Mouse (Mus musculus) embryonic facial prominence, embryonic 13.5 days (tissue): ENCODE results near the gene Ndufb6. TPM values are rescaled to one million over a fixed set of nuclear protein-coding genes. Genes with fewer than 3 reads are reported as not detected.
A peak's percentile ranks its signal among the peaks of the same experiment; 100 is the strongest.
"Not testable (repeated sequence)": the region's sequence is repeated elsewhere in the genome, so short reads cannot be mapped to it uniquely, and the experiment has no call there.

Experiments
- ATAC-seq: fragments of 200-750 bp; cut with Nextera tagmentation; 2 replicates; pipeline ENCODE4 v1.8.0; 2017; ENCODE audit warnings: low read depth; ENCODE audit not compliant: insufficient number of reproducible peaks, insufficient read depth, low FRiP score, low TSS enrichment
- H3K27ac ChIP-seq: fragments of 300-500 bp; sonication (generic); 2 replicates; pipeline ENCODE4 v1.5.1; 2015; ENCODE audit warnings: moderate library complexity, mild to moderate bottlenecking, inconsistent platforms
- H3K27me3 ChIP-seq: fragments of 300-500 bp; sonication (generic); 2 replicates; pipeline ENCODE4 v1.6.1; 2015; ENCODE audit warnings: mild to moderate bottlenecking, inconsistent platforms
- H3K36me3 ChIP-seq: fragments of 300-500 bp; sonication (generic); 2 replicates; pipeline ENCODE4 v1.6.1; 2015; ENCODE audit warnings: mild to moderate bottlenecking, inconsistent platforms
- H3K4me1 ChIP-seq: fragments of 300-500 bp; sonication (generic); 2 replicates; pipeline ENCODE4 v1.6.1; 2015; ENCODE audit warnings: inconsistent platforms
- H3K4me2 ChIP-seq: fragments of 300-500 bp; sonication (generic); 2 replicates; pipeline ENCODE4 v1.6.1; 2015; ENCODE audit warnings: moderate library complexity, mild to moderate bottlenecking, inconsistent platforms
- H3K4me3 ChIP-seq: fragments of 300-500 bp; sonication (generic); 2 replicates; pipeline ENCODE4 v1.5.1; 2015; ENCODE audit warnings: mild to moderate bottlenecking, inconsistent platforms
- H3K9ac ChIP-seq: fragments of 300-500 bp; sonication (generic); 2 replicates; pipeline ENCODE4 v1.6.1; 2015; ENCODE audit warnings: mild to moderate bottlenecking, inconsistent platforms
- H3K9me3 ChIP-seq: fragments of 300-500 bp; sonication (generic); 2 replicates; pipeline ENCODE4 v1.6.1; 2016; ENCODE audit warnings: inconsistent platforms
- WGBS: fragments of 180-500 bp; shearing (Covaris S2); methylation state at CpG from one replicate; pipeline ENCODE4 v1.1.7; 2015; ENCODE audit warnings: mixed read lengths; 5-methylcytosine and 5-hydroxymethylcytosine counted together
- polyA plus RNA-seq: library from polyadenylated mRNA; unstranded; fragments of >200 nt; fragmentation: Nextera tagmentation; extraction: Ambion mirVana; gene quantifications from 2 replicates; pipeline ENCODE4 v1.2.1, GENCODE M21; 2015

Ndufb6 gene
- polyA plus RNA-seq, 1 experiment from 2014 or later = 307 TPM

DNA sequence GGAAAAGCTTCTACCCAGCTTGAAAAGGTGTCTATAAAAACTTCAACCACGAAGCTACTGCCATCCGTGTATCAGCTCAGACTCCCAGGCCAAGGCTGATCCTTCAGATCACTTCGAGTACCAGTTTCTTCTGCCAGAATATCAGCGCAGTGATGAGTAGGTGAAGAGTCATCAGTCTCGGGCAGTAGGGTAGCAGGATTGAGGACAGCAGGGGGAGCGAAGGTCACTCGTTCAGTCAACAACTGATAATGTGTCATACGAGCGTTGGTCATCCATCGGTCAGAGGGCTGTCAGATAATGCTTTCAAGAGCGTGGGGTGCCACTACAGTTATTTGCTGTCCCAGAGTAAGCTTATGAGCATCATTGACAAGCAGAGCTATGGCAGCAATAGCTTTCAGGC, 12.3 kb upstream of the Ndufb6 start:
- WGBS = 94% methylated on average over 11 of the region's 11 CpGs
- H3K4me3 ChIP-seq, ATAC-seq, H3K9me3 ChIP-seq, H3K36me3 ChIP-seq, H3K4me1 ChIP-seq, H3K4me2 ChIP-seq, H3K27me3 ChIP-seq, H3K27ac ChIP-seq, H3K9ac ChIP-seq: not testable (repeated sequence)

GRCm38 (mm10) chr4:40289046-40289445, 9.8 kb upstream of the Ndufb6 start:
- no peak for ATAC-seq
- H3K4me3 ChIP-seq = no peak overlapping the region
- H3K9ac ChIP-seq = no peak overlapping the region
- no peaks in the 10 kb centered on the region for H3K36me3 ChIP-seq
- no peak overlapping the region for H3K27ac ChIP-seq
- H3K4me1 ChIP-seq = no peaks in the 10 kb centered on the region
- no peak overlapping the region for H3K4me2 ChIP-seq
- peaks cover 2% of the 10 kb centered on the region; the same call in 1 of the 2 replicates for H3K9me3 ChIP-seq
- WGBS = 88% methylated on average over 2 of the region's 2 CpGs
- H3K27me3 ChIP-seq = no peaks in the 10 kb centered on the region

DNA sequence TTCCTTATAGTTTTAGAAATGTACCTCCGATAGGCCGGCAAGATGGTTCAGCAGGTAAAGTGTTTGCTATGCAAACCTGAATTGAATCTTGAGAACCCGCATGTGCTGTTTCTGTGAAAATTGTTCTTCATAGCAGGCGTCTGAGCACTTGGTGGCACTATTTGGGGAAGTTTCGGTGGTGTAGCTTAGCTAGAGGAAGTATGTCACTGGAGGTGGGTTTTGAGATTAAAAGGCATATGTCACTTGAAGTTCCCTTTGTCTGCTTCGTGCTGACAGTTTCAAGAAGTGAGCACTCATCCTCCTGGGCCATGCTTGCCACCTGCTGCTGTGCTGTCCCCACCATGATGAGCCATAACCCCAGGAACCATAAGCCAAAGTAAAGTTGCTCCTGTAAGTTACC, 8.2 kb upstream of the Ndufb6 start:
- no peak overlapping the region for H3K4me2 ChIP-seq
- no peaks in the 10 kb centered on the region for H3K36me3 ChIP-seq
- H3K27me3 ChIP-seq = no peaks in the 10 kb centered on the region
- H3K9ac ChIP-seq = no peak overlapping the region
- no peak overlapping the region for H3K4me3 ChIP-seq
- ATAC-seq = no peak
- WGBS = 78% methylated on average over 6 of the region's 6 CpGs
- H3K9me3 ChIP-seq = no peaks in the 10 kb centered on the region
- no peak overlapping the region for H3K27ac ChIP-seq
- H3K4me1 ChIP-seq = no peaks in the 10 kb centered on the region

DNA sequence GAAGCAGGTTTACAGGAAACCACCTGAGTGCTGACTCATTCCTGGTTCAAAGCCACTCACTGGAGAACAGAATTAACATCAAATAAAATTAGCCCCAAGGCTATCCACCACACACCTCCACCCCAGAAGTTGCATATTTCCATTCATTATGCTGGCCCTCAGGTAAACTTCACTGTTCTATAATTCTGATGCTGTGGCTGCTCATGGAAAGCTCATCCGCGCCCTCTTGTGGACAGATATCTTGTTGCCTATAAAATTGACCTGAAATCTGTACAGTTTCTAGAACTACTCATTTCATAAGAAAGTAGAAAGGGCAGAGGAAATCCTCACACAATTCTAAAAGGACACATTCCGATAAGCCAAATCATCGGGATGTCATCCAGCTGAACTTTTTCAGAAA, 6.4 kb upstream of the Ndufb6 start:
- no peak for ATAC-seq
- H3K27me3 ChIP-seq = no peaks in the 10 kb centered on the region
- H3K4me2 ChIP-seq = no peak overlapping the region
- no peak overlapping the region for H3K9ac ChIP-seq
- H3K27ac ChIP-seq = no peak overlapping the region
- H3K4me3 ChIP-seq = no peak overlapping the region
- H3K9me3 ChIP-seq = no peaks in the 10 kb centered on the region
- 16% methylated on average over 4 of the region's 4 CpGs for WGBS
- H3K36me3 ChIP-seq = no peaks in the 10 kb centered on the region
- H3K4me1 ChIP-seq = no peaks in the 10 kb centered on the region

- Histone ChIP-seq H3K4me2 (peak overlapping the region; percentile 92), H3K27me3 (no peaks in the 10 kb centered on the region), H3K36me3 (peaks cover 19% of the 10 kb centered on the region), H3K27ac (peak overlapping the region; percentile 80; the same call in 1 of the 2 replicates), H3K4me3 (peak overlapping the region; percentile 95), H3K9ac (peak overlapping the region; percentile 97), H3K9me3 (no peaks in the 10 kb centered on the region), H3K4me1 (peaks cover 13% of the 10 kb centered on the region)
- peak; percentile 29; the same call in 1 of the 2 replicates for ATAC-seq
- under 1% methylated on average over 21 of the region's 21 CpGs for WGBS
Measured at GRCm38 (mm10) chr4:40278880-40279275, 343 bp downstream of the Ndufb6 start.

- under 1% methylated on average over 38 of the region's 38 CpGs for WGBS
- Histone ChIP-seq H3K36me3 (peaks cover 24% of the 10 kb centered on the region), H3K9me3 (no peaks in the 10 kb centered on the region), H3K4me1 (peaks cover 25% of the 10 kb centered on the region), H3K4me3 (peak within 1 kb of the TSS; percentile 65), H3K27me3 (no peaks in the 10 kb centered on the region), H3K4me2 (peak within 1 kb of the TSS; percentile 91), H3K9ac (peak within 1 kb of the TSS; percentile 89), H3K27ac (peak within 1 kb of the TSS; percentile 99)
- peak; percentile 96 for ATAC-seq
Measured at GRCm38 (mm10) chr4:40269430-40270032, 9.7 kb downstream of the Ndufb6 start, which contains the start of the genes Smim27 and Topors. Smim27 (plus strand) TSS chr4:40269579. Topors (minus strand) TSS chr4:40269850.

- ATAC-seq = no peak
- H3K9me3 ChIP-seq = no peaks in the 10 kb centered on the region
- H3K4me3 ChIP-seq = peak overlapping the region; percentile 65
- no peaks in the 10 kb centered on the region for H3K27me3 ChIP-seq
- H3K9ac ChIP-seq = peak overlapping the region; percentile 89
- H3K4me2 ChIP-seq = peak overlapping the region; percentile 91
- peaks cover 22% of the 10 kb centered on the region for H3K36me3 ChIP-seq
- H3K27ac ChIP-seq = peak overlapping the region; percentile 99
- H3K4me1 ChIP-seq = peaks cover 25% of the 10 kb centered on the region
- under 1% methylated on average over 16 of the region's 16 CpGs for WGBS
Measured at GRCm38 (mm10) chr4:40268835-40269234, 10.4 kb downstream of the Ndufb6 start.

GRCm38 (mm10) chr4:40268204-40268813, 10.9 kb downstream of the Ndufb6 start:
- no peaks in the 10 kb centered on the region for H3K9me3 ChIP-seq

DNA sequence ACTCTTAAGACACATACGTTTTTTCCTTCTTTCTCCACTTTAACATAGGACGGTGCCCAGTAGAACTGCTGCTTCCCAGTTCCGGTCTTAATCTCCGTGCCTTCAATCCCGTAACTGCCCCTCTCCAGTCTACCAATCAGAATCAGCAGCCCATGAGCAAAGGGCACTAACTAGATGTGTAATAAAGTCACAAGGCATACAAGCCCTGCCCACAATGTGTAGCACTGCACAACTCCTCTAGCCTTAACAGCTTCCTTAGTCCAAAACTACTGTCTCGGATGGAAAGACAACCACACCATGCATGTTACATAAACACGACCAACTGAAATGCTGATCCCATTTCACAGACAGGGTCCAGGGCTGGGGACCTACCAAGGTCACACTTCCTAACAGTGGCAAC, 11.5 kb downstream of the Ndufb6 start:
- Histone ChIP-seq H3K4me1 (peaks cover 25% of the 10 kb centered on the region), H3K4me3 (peak overlapping the region; percentile 65), H3K4me2 (peak overlapping the region; percentile 91), H3K27ac (peak overlapping the region; percentile 99), H3K27me3 (no peaks in the 10 kb centered on the region), H3K9ac (peak overlapping the region; percentile 89), H3K9me3 (no peaks in the 10 kb centered on the region), H3K36me3 (peaks cover 14% of the 10 kb centered on the region)
- WGBS = 66% methylated on average over 7 of the region's 7 CpGs
- ATAC-seq = peak; percentile 27; the same call in 1 of the 2 replicates

More at GRCm38 (mm10) chr4:40268204-40268813, 10.9 kb downstream of the Ndufb6 start:
- WGBS = under 1% methylated on average over 49 of the region's 50 CpGs
- Histone ChIP-seq H3K4me3 (peak overlapping the region; percentile 65), H3K4me2 (peak overlapping the region; percentile 91), H3K9ac (peak overlapping the region; percentile 89), H3K27ac (peak overlapping the region; percentile 99), H3K27me3 (no peaks in the 10 kb centered on the region), H3K4me1 (peaks cover 25% of the 10 kb centered on the region), H3K36me3 (peaks cover 18% of the 10 kb centered on the region)
- peak; percentile 69 for ATAC-seq

- Histone ChIP-seq H3K36me3 (peaks cover 41% of the 10 kb centered on the region), H3K4me2 (no peak overlapping the region), H3K4me3 (no peak overlapping the region), H3K9ac (no peak overlapping the region), H3K4me1 (peaks cover 25% of the 10 kb centered on the region), H3K27ac (no peak overlapping the region), H3K27me3 (no peaks in the 10 kb centered on the region), H3K9me3 (no peaks in the 10 kb centered on the region)
- 81% methylated on average over 1 of the region's 1 CpGs for WGBS
- ATAC-seq = no peak
Measured at GRCm38 (mm10) chr4:40264321-40264720, 14.9 kb downstream of the Ndufb6 start.

DNA sequence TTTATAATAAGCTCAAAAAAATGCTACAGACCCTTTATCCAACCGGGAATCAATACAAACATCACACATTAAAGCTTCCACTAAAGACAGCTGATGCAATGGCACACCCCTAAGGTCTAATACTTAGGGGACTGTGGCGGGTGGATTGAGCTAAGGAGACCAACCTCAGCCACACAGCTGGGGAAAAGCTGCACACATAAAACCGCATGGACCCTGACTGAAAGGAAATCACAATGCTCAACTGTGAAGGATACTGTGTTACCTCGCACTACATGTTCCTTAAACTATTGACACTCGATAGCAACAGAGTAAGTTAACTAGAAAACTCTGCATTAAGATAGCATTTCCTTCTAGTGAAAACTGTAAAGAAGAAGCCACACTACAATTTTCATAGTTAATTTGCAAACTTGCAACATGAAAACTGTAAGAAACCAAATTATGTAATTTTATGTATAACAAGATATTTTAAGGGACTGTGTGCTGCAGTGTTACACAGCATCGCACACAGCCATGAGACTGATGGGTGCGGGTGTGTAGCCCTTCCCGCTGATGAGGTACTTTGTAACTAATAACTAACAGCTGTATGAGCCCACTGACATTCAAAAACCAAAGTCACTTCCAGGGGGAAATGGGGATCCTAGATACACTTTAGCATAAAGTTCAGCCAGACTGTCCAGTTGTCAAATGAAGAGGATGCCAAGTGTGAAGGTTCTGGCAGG, 24.7 kb downstream of the Ndufb6 start:
- H3K4me3 ChIP-seq = no peak overlapping the region
- H3K27me3 ChIP-seq = no peaks in the 10 kb centered on the region
- H3K27ac ChIP-seq = peak overlapping the region; percentile 39; the same call in 1 of the 2 replicates
- no peak overlapping the region for H3K9ac ChIP-seq
- H3K36me3 ChIP-seq = peaks cover 17% of the 10 kb centered on the region
- H3K9me3 ChIP-seq = no peaks in the 10 kb centered on the region
- H3K4me1 ChIP-seq = peaks cover 4% of the 10 kb centered on the region; the same call in 1 of the 2 replicates
- no peak for ATAC-seq
- WGBS = 56% methylated on average over 8 of the region's 8 CpGs
- no peak overlapping the region for H3K4me2 ChIP-seq
